Mouse (Mus musculus) liver, embryonic 14.5 days (tissue): ENCODE results near the gene Olfr215. TPM values are rescaled to one million over a fixed set of nuclear protein-coding genes. Genes with fewer than 3 reads are reported as not detected.
A peak's percentile ranks its signal among the peaks of the same experiment; 100 is the strongest.
"Not testable (repeated sequence)": the region's sequence is repeated elsewhere in the genome, so short reads cannot be mapped to it uniquely, and the experiment has no call there.

ENCODE experiments used
- ATAC-seq: fragments of 200-750 bp; cut with Nextera tagmentation; 2 replicates; pipeline ENCODE4 v1.8.0; 2017; ENCODE audit warnings: moderate number of reproducible peaks, mild to moderate bottlenecking, moderate library complexity; ENCODE audit not compliant: insufficient read depth
- DNase-seq, 3 experiments: peaks; one replicate each; pipeline ENCODE4 v3.0.0-alpha.2; 2012 to 2013; ENCODE audit warnings: low read depth in 3 of 3, low spot score in 3 of 3
- H3K27ac ChIP-seq: fragments of 300-500 bp; sonication (generic); 2 replicates; pipeline ENCODE4 v1.5.1; 2014; ENCODE audit warnings: moderate library complexity, mild to moderate bottlenecking, control low read depth, inconsistent platforms
- H3K27me3 ChIP-seq: fragments of 300-500 bp; sonication (generic); 2 replicates; pipeline ENCODE4 v1.6.1; 2014; ENCODE audit warnings: mild to moderate bottlenecking, low read length, moderate library complexity; ENCODE audit not compliant: control insufficient read depth, insufficient read depth
- H3K36me3 ChIP-seq: fragments of 300-500 bp; sonication (generic); replicated peaks from 2 replicates; pipeline ENCODE4 v1.6.1; 2014; ENCODE audit warnings: low read depth; ENCODE audit not compliant: control insufficient read depth, insufficient read depth
- H3K4me1 ChIP-seq, 2 experiments: fragments of 200-500 bp in 1 of 2; fragments of 300-500 bp in 1 of 2; sonication (generic) in 1 of 2; replicated peaks; 2 replicates each; pipeline ENCODE4 v1.6.1; 2012 to 2014; ENCODE audit warnings: antibody characterized with exemption in 1 of 2, inconsistent platforms in 1 of 2, low read length in 1 of 2; ENCODE audit not compliant: control insufficient read depth in 2 of 2, insufficient read depth in 2 of 2
- H3K4me2 ChIP-seq: fragments of 300-500 bp; sonication (generic); 2 replicates; pipeline ENCODE4 v1.6.1; 2014; ENCODE audit warnings: low read depth, mild to moderate bottlenecking, control low read depth, moderate library complexity
- H3K4me3 ChIP-seq, 2 experiments: fragments of 200-500 bp in 1 of 2; fragments of 300-500 bp in 1 of 2; sonication (generic) in 1 of 2; 2 replicates each; pipeline ENCODE4 v1.5.1; 2012 to 2014; ENCODE audit warnings: low read depth in 2 of 2, low read length in 2 of 2, mild to moderate bottlenecking in 2 of 2, control low read depth in 1 of 2, inconsistent platforms in 1 of 2, moderate library complexity in 1 of 2; ENCODE audit not compliant: insufficient read depth in 1 of 2
- H3K9ac ChIP-seq: fragments of 300-500 bp; sonication (generic); replicated peaks from 2 replicates; pipeline ENCODE4 v1.6.1; 2014; ENCODE audit warnings: mild to moderate bottlenecking, control low read depth, moderate library complexity
- H3K9me3 ChIP-seq: fragments of 300-500 bp; sonication (generic); 2 replicates; pipeline ENCODE4 v1.6.1; 2016; ENCODE audit warnings: low read length, mixed read lengths; ENCODE audit not compliant: control insufficient read depth
- CTCF ChIP-seq: IDR thresholded peaks from 2 replicates; pipeline ENCODE4 v1.5.1; 2016; ENCODE audit warnings: antibody characterized with exemption, low read depth, control low read depth
- EP300 ChIP-seq: IDR thresholded peaks from 2 replicates; pipeline ENCODE4 v1.6.1; 2016; ENCODE audit warnings: antibody characterized with exemption, low read depth
- WGBS: fragments of 180-500 bp; shearing (Covaris S2); extraction: QIAGEN DNeasy Blood & Tissue Kit; methylation state at CpG from one replicate; pipeline ENCODE4 v1.1.7; 2014; ENCODE audit not compliant: insufficient replicate concordance; 5-methylcytosine and 5-hydroxymethylcytosine counted together
- polyA plus RNA-seq, 2 experiments: library from polyadenylated mRNA; depleted of rRNA in 1 of 2; stranded (reverse) in 1 of 2; unstranded in 1 of 2; fragments of >200 nt; fragmentation: Nextera tagmentation in 1 of 2; extraction: Ambion mirVana in 1 of 2; gene quantifications; 2 replicates each; pipeline versions ENCODE4 v1.2.1 to v1.2.3; 2012 to 2014

Gene Olfr215
- polyA plus RNA-seq, 2 experiments, result not detected

- Histone ChIP-seq H3K27ac (no peak overlapping the region), H3K4me3 (no peak overlapping the region), H3K9ac (no peak overlapping the region), H3K27me3 (no peaks in the 10 kb centered on the region), H3K9me3 (no peaks in the 10 kb centered on the region), H3K4me2 (no peak overlapping the region), H3K4me1 (no peaks in the 10 kb centered on the region), H3K36me3 (no peaks in the 10 kb centered on the region)
- no peak for ATAC-seq
- peak; percentile 17 to 27 (median 26) for DNase-seq
- WGBS, result 21% methylated on average over 3 of the region's 3 CpGs
- TF ChIP-seq CTCF, result peak; percentile 70
- TF ChIP-seq EP300, result no peak
Observed at GRCm38 (mm10) chr6:116569834-116570233, 14.2 kb downstream of the Olfr215 start.

DNA sequence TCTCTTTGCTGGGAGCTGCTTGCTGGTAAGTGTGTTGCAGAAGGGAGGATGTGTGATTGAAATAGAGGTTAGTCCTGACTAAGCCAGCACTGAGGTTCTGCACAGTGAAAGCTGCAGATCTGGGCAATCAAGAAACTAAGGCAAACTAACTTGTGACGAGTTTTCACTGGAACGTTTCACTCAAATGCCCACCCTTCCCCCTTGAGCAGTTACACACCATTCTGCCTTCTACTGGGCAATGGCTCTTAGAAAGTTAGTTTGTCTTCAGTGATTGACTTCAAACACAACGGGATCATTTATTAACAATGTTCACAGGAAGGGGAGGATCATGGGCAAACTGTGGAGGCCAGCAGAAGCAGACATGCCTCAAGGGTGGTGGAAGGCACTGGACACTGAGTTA lies 29.0 kb downstream of the Olfr215 start:
- ATAC-seq (no peak), DNase-seq (no peak)
- Histone ChIP-seq H3K9ac (no peak overlapping the region), H3K27ac (no peak overlapping the region), H3K4me3 (no peak overlapping the region), H3K4me2 (no peak overlapping the region), H3K9me3 (no peaks in the 10 kb centered on the region), H3K4me1 (no peaks in the 10 kb centered on the region), H3K27me3 (no peaks in the 10 kb centered on the region), H3K36me3 (no peaks in the 10 kb centered on the region)
- WGBS, result 38% methylated on average over 3 of the region's 3 CpGs
- no peak for TF ChIP-seq EP300
- no peak for TF ChIP-seq CTCF

GRCm38 (mm10) chr6:116553935-116554334 lies 30.1 kb downstream of the Olfr215 start, which contains the start of gene Olfr214:
TSS of gene Olfr214 (plus strand) at chr6:116554235.
- Histone ChIP-seq H3K4me3 (no peak within 1 kb of the TSS), H3K36me3 (no peaks in the 10 kb centered on the region), H3K9ac (no peak within 1 kb of the TSS), H3K27ac (no peak within 1 kb of the TSS), H3K4me1 (no peaks in the 10 kb centered on the region), H3K9me3 (no peaks in the 10 kb centered on the region), H3K4me2 (no peak within 1 kb of the TSS), H3K27me3 (no peaks in the 10 kb centered on the region)
- WGBS, result 61% methylated on average over 1 of the region's 1 CpGs
- no peak for TF ChIP-seq EP300
- TF ChIP-seq CTCF, result no peak
- no peak for ATAC-seq
- no peak for DNase-seq

DNA sequence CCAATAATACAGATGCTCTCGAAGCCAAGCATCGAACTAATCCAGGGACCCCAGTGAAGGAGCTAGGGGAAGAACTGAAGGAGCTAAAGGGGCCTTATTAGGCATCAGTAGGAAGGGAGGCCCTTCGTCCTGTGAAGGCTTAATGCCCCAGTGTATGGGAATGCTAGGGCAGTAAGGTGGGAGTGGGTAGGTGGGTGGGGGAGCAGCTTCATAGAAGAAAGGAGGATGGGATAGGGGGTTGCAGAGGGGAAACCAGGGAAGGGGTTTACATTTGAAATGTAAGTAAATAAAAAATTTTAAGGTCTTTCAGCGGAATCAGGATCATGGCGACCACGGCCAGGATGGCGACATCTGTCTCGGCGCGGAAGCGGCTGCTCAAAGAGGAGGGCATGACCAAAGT lies 33.2 kb downstream of the Olfr215 start, which contains the start of gene Gm5580:
TSS of gene Gm5580 (plus strand) at position 301 of the 400 bp plus-strand sequence.
- not testable (repeated sequence) for H3K9me3 ChIP-seq, DNase-seq, H3K27ac ChIP-seq, H3K4me1 ChIP-seq, ATAC-seq, H3K27me3 ChIP-seq, H3K36me3 ChIP-seq, H3K4me2 ChIP-seq, H3K4me3 ChIP-seq, H3K9ac ChIP-seq
- 85% methylated on average over 11 of the region's 11 CpGs for WGBS

DNA sequence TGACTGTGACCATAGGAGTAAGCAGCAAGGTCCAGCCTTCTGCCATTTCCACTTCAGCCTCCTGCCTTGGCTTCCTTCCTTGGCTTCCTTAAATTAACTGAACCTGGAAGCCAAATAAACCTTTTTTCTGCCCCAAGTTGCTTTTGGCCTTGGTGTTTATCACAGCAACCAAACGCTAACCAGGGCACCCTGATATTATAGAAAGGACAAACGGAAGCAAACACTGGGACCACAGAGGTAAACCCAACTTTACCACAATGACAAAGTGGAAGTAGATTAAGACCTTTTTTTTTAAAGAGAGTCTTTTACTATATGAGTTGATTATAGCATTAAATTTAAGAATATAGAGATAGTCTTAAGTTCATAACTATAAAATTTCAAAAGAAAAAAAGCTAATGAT lies 41.5 kb downstream of the Olfr215 start:
- ATAC-seq, result no peak

More for the DNA sequence above, 41.5 kb downstream of the Olfr215 start:
- H3K27me3 ChIP-seq, result no peaks in the 10 kb centered on the region
- no peaks in the 10 kb centered on the region for H3K36me3 ChIP-seq
- no peak overlapping the region for H3K9ac ChIP-seq
- no peak overlapping the region for H3K4me2 ChIP-seq
- no peak for DNase-seq
- no peak overlapping the region for H3K4me3 ChIP-seq
- WGBS, result 34% methylated on average over 2 of the region's 2 CpGs
- H3K9me3 ChIP-seq, result no peaks in the 10 kb centered on the region
- H3K27ac ChIP-seq, result no peak overlapping the region
- no peaks in the 10 kb centered on the region for H3K4me1 ChIP-seq
- TF ChIP-seq EP300, result no peak
- TF ChIP-seq CTCF, result no peak
